Mouse (Mus musculus): ENCODE measurements around the gene Pnpla5. TPM values are rescaled to one million over a fixed set of nuclear protein-coding genes. Genes with fewer than 3 reads are reported as not detected.

Gene Pnpla5
- total RNA-seq, 1 experiment from 2014 or later: not detected

- ATAC-seq (replicated peaks in 1 of 2; ENCODE audit: insufficient read depth in 1 of 2, low FRiP score in 2 of 2, low TSS enrichment in 1 of 2, low read depth in 1 of 2, poor library complexity in 2 of 2, severe bottlenecking in 2 of 2): no peak
Observed at GRCm38 (mm10) chr15:84078667-84079066, 44.3 kb downstream of the Pnpla5 start.

- no peak for ATAC-seq (replicated peaks in 1 of 2; ENCODE audit: insufficient read depth in 1 of 2, low FRiP score in 2 of 2, low TSS enrichment in 1 of 2, low read depth in 1 of 2, poor library complexity in 2 of 2, severe bottlenecking in 2 of 2)
Observed at GRCm38 (mm10) chr15:84077151-84077550, 45.8 kb downstream of the Pnpla5 start.

GRCm38 (mm10) chr15:84074705-84075185, 48.2 kb downstream of the Pnpla5 start:
- ATAC-seq (replicated peaks in 1 of 2; ENCODE audit: insufficient read depth in 1 of 2, low FRiP score in 2 of 2, low TSS enrichment in 1 of 2, low read depth in 1 of 2, poor library complexity in 2 of 2, severe bottlenecking in 2 of 2): no peak

GRCm38 (mm10) chr15:84073911-84074704, 48.9 kb downstream of the Pnpla5 start:
- ATAC-seq (replicated peaks in 1 of 2; ENCODE audit: insufficient read depth in 1 of 2, low FRiP score in 2 of 2, low TSS enrichment in 1 of 2, low read depth in 1 of 2, poor library complexity in 2 of 2, severe bottlenecking in 2 of 2): no peak; a peak in 1 of 4 replicates

GRCm38 (mm10) chr15:84073058-84073457, 49.9 kb downstream of the Pnpla5 start:
- ATAC-seq (replicated peaks in 1 of 2; ENCODE audit: insufficient read depth in 1 of 2, low FRiP score in 2 of 2, low TSS enrichment in 1 of 2, low read depth in 1 of 2, poor library complexity in 2 of 2, severe bottlenecking in 2 of 2): no peak

- ATAC-seq (replicated peaks in 1 of 2; ENCODE audit: insufficient read depth in 1 of 2, low FRiP score in 2 of 2, low TSS enrichment in 1 of 2, low read depth in 1 of 2, poor library complexity in 2 of 2, severe bottlenecking in 2 of 2): peak; percentile 57 to 71; a peak in 2 of 4 replicates
Observed at GRCm38 (mm10) chr15:84072226-84072625, 50.7 kb downstream of the Pnpla5 start.

DNA sequence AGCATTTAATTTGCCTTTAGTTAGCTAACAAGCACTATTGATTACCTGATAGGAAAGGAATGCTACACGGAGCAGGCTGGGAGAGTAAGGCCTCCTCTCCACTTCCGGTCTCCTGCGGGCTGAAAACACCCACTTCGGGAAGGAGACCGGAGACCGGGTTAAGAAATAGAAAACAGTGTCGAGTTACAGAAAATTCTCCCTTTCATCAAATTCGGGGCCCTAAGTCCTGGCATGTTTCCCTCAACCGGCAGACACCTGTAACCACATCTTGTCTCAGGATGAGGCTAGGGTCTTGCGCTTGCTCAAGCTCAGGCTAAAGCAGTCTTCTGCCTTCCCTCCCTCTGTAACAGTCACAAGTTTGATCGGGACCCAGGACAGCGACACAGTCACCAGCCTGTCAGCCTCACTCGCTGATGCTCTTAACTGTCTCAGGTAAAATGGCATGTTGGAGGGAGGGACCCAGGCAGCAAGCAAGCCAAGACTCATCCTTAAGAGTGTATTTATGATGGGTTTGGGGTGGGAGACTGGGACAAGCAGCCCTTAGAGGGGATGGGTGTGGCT, 52.8 kb downstream of the Pnpla5 start:
- no peak for ATAC-seq (replicated peaks in 1 of 2; ENCODE audit: insufficient read depth in 1 of 2, low FRiP score in 2 of 2, low TSS enrichment in 1 of 2, low read depth in 1 of 2, poor library complexity in 2 of 2, severe bottlenecking in 2 of 2)

DNA sequence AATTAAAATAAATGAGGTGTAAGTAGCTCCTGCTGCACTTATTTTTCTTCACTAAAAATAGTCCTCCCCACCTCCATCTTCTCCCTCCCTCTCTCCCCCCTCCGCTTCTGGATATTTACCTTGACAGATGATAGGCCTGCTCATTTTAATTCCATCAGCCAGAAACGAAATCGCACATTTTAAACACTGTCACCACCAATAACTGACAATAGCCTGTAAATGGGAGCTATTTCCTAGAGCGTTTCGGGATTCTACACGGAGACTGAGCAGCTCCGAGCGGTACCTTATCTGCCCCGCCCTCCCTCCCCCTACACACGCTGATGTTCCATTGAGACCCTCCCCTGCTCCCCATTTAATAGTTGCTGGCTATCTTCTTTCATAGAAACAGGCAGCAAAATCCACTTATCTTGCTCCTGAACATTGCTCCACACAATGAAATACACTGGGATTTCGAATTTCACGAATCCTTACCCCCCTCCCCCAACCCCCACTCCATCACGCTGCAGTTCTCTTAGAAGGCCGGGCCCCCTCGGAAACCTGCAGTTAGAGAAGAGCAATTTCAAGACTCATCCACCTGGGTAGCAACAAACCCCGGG, 53.4 kb downstream of the Pnpla5 start:
- ATAC-seq (replicated peaks in 1 of 2; ENCODE audit: insufficient read depth in 1 of 2, low FRiP score in 2 of 2, low TSS enrichment in 1 of 2, low read depth in 1 of 2, poor library complexity in 2 of 2, severe bottlenecking in 2 of 2): no peak

DNA sequence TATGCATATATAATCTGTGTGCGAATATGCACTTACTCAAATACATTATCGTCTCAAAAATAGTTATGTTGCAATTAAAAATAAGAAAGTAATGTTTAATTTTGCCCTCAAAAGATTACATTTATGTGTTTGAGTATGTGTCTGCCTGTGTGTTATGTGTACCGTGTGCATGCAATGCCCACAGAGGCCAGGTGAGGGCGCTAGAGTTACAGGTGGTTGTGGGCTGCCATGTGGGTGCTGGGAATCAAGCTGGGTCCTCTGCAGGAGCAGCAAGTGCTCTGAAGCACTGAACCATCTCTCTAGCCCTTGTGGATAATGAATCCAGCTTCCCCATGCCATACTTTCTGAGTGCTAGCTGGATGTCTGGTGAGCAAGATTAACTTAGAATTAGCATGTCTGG, 57.3 kb downstream of the Pnpla5 start:
- ATAC-seq (replicated peaks in 1 of 2; ENCODE audit: insufficient read depth in 1 of 2, low FRiP score in 2 of 2, low TSS enrichment in 1 of 2, low read depth in 1 of 2, poor library complexity in 2 of 2, severe bottlenecking in 2 of 2): no peak

DNA sequence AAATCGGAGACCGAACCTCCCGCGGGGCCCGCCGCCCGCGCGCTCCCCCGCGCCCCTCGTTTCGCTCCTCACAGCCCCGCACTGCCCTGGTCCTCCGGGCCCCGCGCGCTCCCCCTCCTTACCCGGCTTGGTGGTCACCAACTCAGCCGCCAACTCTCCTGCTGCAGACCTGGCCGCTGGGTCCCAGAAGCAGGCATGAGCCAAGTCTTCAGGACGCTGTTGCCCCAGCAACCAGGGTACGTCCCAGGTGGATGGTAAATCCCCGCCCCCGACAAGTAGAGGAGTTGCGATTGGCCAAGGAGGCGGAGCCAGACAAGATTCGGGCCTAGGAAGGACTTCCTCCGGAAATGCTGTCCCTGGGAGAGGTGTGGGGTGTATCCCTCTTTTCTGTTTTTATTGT, 57.8 kb downstream of the Pnpla5 start, which contains the start of gene Efcab6:
Gene Efcab6, minus strand, starts transcription at position 240 of the 400 bp plus-strand sequence.
- ATAC-seq (replicated peaks in 1 of 2; ENCODE audit: insufficient read depth in 1 of 2, low FRiP score in 2 of 2, low TSS enrichment in 1 of 2, low read depth in 1 of 2, poor library complexity in 2 of 2, severe bottlenecking in 2 of 2): no peak

Other genes starting within 250 kb of the Pnpla5 start
- not detected in 2 replicates for gene Efcab6, start 57.8 kb downstream of the Pnpla5 start, total RNA-seq (2017)
- gene Sult4a1, start 17.4 kb downstream of the Pnpla5 start, total RNA-seq (2017): not detected in 2 replicates
- not detected in 2 replicates for gene Pnpla3, start 44.7 kb upstream of the Pnpla5 start, total RNA-seq (2017)
- 18.6 and 32.5 TPM in 2 replicates for gene Samm50, start 69.1 kb upstream of the Pnpla5 start, total RNA-seq (2017)
- gene Parvb, start 108.9 kb upstream of the Pnpla5 start, total RNA-seq (2017): 0.45 and 2.5 TPM in 2 replicates
- 208 and 229 TPM in 2 replicates for gene Parvg, start 200.9 kb upstream of the Pnpla5 start, total RNA-seq (2017)

All from hematopoietic stem cell, adult 5-6 weeks (primary cell).